Mouse (Mus musculus) brain, adult 10 weeks (tissue): Measurements from ENCODE around the gene P2ry13. TPM values are rescaled to one million over a fixed set of nuclear protein-coding genes. Genes with fewer than 3 reads are reported as not detected.

ENCODE experiments used
- polyA plus RNA-seq: library from polyadenylated mRNA; stranded (reverse); fragments of 350-450 nt; fragmentation: Illumina TruSeq; extraction: RNeasy Lipid Tissue Mini Kit (QIAGEN cat#74804); gene quantifications from one replicate; pipeline ENCODE4 v1.2.3, GENCODE M21; 2015; ENCODE audit warnings: low read depth, low replicate concordance

Gene P2ry13
- 14.0 TPM for polyA plus RNA-seq

DNA sequence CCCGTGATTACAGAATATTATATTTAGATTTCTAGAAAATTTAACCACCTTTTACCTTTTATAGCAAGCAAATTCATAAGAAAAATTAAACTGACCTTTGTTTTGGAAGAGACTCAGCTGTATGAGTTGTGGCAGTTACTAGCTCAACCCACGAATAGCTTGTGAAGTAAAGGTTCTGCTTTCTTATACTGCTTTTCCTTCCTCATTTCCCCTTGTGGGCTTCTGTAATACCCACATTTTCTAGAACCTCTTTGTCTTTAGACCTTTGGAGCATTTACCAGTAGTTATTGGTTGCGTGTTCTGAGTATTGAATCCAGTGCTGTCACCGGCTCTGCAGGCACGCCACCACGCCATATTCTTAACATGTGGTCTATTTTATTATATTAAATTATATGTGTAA, at the start of gene P2ry13:
Gene P2ry13 (minus strand): TSS at position 156 of the 400 bp plus-strand sequence.

DNA sequence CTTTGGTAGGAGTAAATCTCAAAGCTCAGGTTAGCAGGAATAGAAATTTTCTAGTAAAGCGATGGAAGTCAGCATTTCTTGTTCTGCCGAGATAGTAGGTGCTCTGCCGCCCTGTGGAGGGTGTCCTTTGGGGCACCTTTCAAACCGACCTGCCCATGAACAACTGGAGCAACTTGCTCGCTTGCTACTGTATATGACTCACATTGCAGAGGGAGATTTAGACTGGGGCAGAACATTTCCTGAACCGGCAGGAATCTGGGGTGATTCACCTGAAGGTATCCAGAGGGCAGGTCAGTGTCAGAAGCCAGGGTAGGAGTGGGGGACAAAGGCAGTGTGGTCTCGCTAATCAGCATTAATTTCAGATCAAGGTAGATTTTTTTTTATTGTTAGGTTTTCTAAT, 15.7 kb downstream of the P2ry13 start, which contains the start of gene Gpr87:
Gene Gpr87 (minus strand): TSS at position 167 of the 400 bp plus-strand sequence.

Other genes with a start within 250 kb of the P2ry13 start
- gene Med12l, start 205.1 kb downstream of the P2ry13 start, polyA plus RNA-seq = 11.4 TPM
- not detected for gene Gpr171, start 109.1 kb downstream of the P2ry13 start, polyA plus RNA-seq
- gene P2ry14, start 57.3 kb downstream of the P2ry13 start, polyA plus RNA-seq = 3.9 TPM
- gene Gpr87, start 15.8 kb downstream of the P2ry13 start, polyA plus RNA-seq = not detected
- 68.2 TPM for gene P2ry12, start 52.0 kb upstream of the P2ry13 start, polyA plus RNA-seq
- gene Igsf10, start 133.5 kb upstream of the P2ry13 start, polyA plus RNA-seq = 1.5 TPM